Mouse (Mus musculus): Measurements from ENCODE around the gene Txndc15. TPM values are rescaled to one million over a fixed set of nuclear protein-coding genes. Genes with fewer than 3 reads are reported as not detected.
A peak's percentile ranks its signal among the peaks of the same experiment; 100 is the strongest.

Txndc15 gene
- 91.8 and 92.4 TPM in 2 replicates for polyA plus RNA-seq (2015; fragmentation: Nextera tagmentation; extraction: Ambion mirVana)

DNA sequence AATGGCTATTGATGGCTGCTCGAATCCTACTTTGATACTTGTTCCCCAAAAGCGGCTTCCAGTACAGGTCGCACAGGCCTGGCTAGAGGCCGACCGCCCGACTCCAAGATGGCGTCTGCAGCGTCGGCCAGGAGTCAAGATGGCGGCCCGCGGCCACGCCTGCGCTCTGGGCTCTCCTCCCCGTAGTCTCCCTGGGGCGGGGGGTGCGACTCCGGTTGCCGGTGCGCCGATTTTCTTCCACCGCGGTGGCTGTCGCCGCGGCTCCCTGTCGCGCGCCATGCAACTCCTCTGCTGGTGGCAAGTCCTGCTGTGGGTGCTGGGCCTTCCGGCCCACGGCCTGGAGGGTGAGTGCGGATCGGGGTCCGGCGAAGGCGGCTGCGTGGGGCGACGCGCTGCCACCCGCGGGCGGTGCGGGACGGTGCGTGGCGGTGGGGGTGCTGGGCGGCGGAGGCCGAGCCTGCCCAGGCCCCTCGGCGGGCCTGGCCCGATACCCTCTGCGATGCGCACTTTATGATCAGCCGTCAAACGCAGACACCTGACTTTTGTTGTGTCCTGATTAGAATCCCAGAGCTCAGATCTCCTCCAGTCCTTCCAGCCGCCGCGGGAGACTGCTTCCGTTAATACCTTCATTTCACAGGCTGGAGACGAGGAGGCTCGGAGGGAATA is at the start of gene Txndc15:
TSS of gene Txndc15 (plus strand) at position 150 of the 666 bp plus-strand sequence.
- H3K4me1 ChIP-seq = peaks cover 7% of the 10 kb centered on the region
- H3K9ac ChIP-seq = peak within 1 kb of the TSS; percentile 93
- no peaks in the 10 kb centered on the region for H3K27me3 ChIP-seq
- ATAC-seq (replicated peaks; ENCODE audit: low FRiP score) = peak; percentile 94
- 1% methylated on average over 62 of the region's 63 CpGs for WGBS
- peak within 1 kb of the TSS; percentile 80 for H3K27ac ChIP-seq
- H3K9me3 ChIP-seq (replicated peaks) = no peaks in the 10 kb centered on the region
- peak within 1 kb of the TSS; percentile 61 for H3K4me2 ChIP-seq
- peak within 1 kb of the TSS; percentile 84 for H3K4me3 ChIP-seq (replicated peaks)
- H3K36me3 ChIP-seq = peaks cover 19% of the 10 kb centered on the region

DNA sequence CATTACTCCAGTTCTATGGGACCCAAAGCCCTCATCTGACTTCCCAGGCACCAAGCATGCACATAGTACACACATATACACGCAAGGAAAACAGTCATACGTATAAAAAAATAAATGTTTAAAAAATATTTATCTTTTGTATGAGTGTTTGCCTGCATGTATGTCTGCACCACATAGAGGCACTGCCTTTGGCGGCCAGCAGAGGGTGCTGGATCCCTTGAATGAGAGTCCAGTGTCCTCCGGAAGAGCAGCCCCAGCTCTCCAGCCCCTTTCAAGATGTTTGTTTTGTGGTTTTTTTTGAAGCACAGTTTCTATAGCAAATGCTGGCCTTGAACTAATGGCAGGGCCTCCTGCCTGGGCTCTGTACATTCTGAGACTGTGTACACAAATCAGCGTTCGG is 45.9 kb upstream of the Txndc15 start:
- H3K9me3 ChIP-seq (replicated peaks) = no peaks in the 10 kb centered on the region
- peaks cover 95% of the 10 kb centered on the region for H3K36me3 ChIP-seq
- ATAC-seq (replicated peaks; ENCODE audit: low FRiP score) = no peak
- H3K4me2 ChIP-seq = no peak overlapping the region
- H3K27me3 ChIP-seq = no peaks in the 10 kb centered on the region
- no peak overlapping the region for H3K9ac ChIP-seq
- WGBS = 92% methylated on average over 6 of the region's 6 CpGs
- H3K27ac ChIP-seq = no peak overlapping the region
- no peak overlapping the region for H3K4me3 ChIP-seq (replicated peaks)
- no peaks in the 10 kb centered on the region for H3K4me1 ChIP-seq

- H3K36me3 ChIP-seq = peaks cover 93% of the 10 kb centered on the region
- H3K27ac ChIP-seq = no peak overlapping the region
- no peak overlapping the region for H3K4me3 ChIP-seq (replicated peaks)
- no peak overlapping the region for H3K9ac ChIP-seq
- H3K9me3 ChIP-seq (replicated peaks) = no peaks in the 10 kb centered on the region
- 90% methylated on average over 6 of the region's 6 CpGs for WGBS
- no peaks in the 10 kb centered on the region for H3K27me3 ChIP-seq
- no peak overlapping the region for H3K4me2 ChIP-seq
- no peak for ATAC-seq (replicated peaks; ENCODE audit: low FRiP score)
- H3K4me1 ChIP-seq = no peaks in the 10 kb centered on the region
These were observed 41.7 kb upstream of the Txndc15 start for GRCm38 (mm10) chr13:55672711-55673110.

- no peaks in the 10 kb centered on the region for H3K27me3 ChIP-seq
- WGBS = 64% methylated on average over 8 of the region's 8 CpGs
These were observed 37.1 kb upstream of the Txndc15 start for GRCm38 (mm10) chr13:55677364-55677763.

DNA sequence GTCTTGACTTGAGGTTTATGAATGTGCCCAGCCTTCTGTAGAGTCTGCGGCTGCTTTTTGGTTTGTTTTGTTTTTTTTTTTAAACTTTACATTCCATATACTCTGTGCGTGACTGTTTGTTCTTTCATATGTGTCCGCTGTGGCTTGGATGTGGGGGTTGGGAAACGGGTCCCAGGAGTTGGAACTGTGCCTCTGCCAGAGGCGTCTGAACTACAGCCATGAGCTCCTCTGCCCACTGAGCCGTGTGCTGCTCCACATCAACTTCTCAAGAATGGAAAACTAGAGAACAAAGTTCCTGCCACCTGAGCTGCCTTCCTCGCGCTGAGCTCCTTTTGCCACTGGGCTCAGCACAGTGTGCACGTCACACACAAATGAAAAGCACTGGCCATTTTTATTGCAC is 32.2 kb upstream of the Txndc15 start:
- H3K4me1 ChIP-seq = no peaks in the 10 kb centered on the region
- no peak overlapping the region for H3K4me3 ChIP-seq (replicated peaks)
- no peak overlapping the region for H3K9ac ChIP-seq
- no peaks in the 10 kb centered on the region for H3K9me3 ChIP-seq (replicated peaks)
- no peaks in the 10 kb centered on the region for H3K27me3 ChIP-seq
- no peak for ATAC-seq (replicated peaks; ENCODE audit: low FRiP score)
- no peak overlapping the region for H3K4me2 ChIP-seq
- WGBS = 83% methylated on average over 9 of the region's 9 CpGs
- no peak overlapping the region for H3K27ac ChIP-seq
- H3K36me3 ChIP-seq = peaks cover 51% of the 10 kb centered on the region

More at GRCm38 (mm10) chr13:55677364-55677763, 37.1 kb upstream of the Txndc15 start:
- H3K9me3 ChIP-seq (replicated peaks) = no peaks in the 10 kb centered on the region
- H3K27ac ChIP-seq = no peak overlapping the region
- H3K4me3 ChIP-seq (replicated peaks) = no peak overlapping the region
- no peak overlapping the region for H3K9ac ChIP-seq
- peaks cover 94% of the 10 kb centered on the region for H3K36me3 ChIP-seq
- H3K4me1 ChIP-seq = no peaks in the 10 kb centered on the region
- no peak overlapping the region for H3K4me2 ChIP-seq
- ATAC-seq (replicated peaks; ENCODE audit: low FRiP score) = no peak

DNA sequence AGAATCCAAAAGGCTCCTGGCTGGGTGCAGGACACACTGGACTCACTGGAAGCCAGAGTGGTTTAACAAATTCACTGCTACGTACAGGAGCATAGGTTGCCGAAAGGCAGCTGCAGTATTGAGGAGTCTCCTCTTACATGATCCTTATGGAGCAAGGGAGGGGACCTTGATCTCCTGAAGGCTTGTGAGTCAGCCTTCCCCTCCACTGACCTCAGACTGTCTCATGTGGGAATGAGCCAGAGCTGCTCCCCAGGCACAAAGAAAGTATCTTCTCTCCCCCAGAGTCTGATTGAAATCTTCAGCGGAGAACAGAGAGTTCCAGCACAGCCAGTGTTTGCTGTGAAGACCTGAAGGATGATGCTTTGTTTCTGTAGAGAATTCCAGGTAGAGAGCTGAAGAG is 30.9 kb upstream of the Txndc15 start:
- 87% methylated on average over 3 of the region's 3 CpGs for WGBS
- Histone ChIP-seq H3K9ac (no peak overlapping the region), H3K36me3 (peaks cover 37% of the 10 kb centered on the region), H3K4me1 (no peaks in the 10 kb centered on the region), H3K4me3 (replicated peaks) (no peak overlapping the region), H3K4me2 (no peak overlapping the region), H3K9me3 (replicated peaks) (no peaks in the 10 kb centered on the region), H3K27me3 (no peaks in the 10 kb centered on the region), H3K27ac (no peak overlapping the region)
- no peak for ATAC-seq (replicated peaks; ENCODE audit: low FRiP score)

GRCm38 (mm10) chr13:55686107-55686633 is 28.3 kb upstream of the Txndc15 start:
- ATAC-seq (replicated peaks; ENCODE audit: low FRiP score) = no peak
- WGBS = 69% methylated on average over 9 of the region's 9 CpGs
- Histone ChIP-seq H3K27ac (no peak overlapping the region), H3K4me1 (no peaks in the 10 kb centered on the region), H3K4me2 (no peak overlapping the region), H3K9ac (no peak overlapping the region), H3K27me3 (no peaks in the 10 kb centered on the region), H3K36me3 (peaks cover 12% of the 10 kb centered on the region; the same call in 1 of the 2 replicates), H3K4me3 (replicated peaks) (no peak overlapping the region), H3K9me3 (replicated peaks) (no peaks in the 10 kb centered on the region)

GRCm38 (mm10) chr13:55687927-55688602 is 26.4 kb upstream of the Txndc15 start:
- H3K27ac ChIP-seq = no peak overlapping the region
- no peaks in the 10 kb centered on the region for H3K9me3 ChIP-seq (replicated peaks)
- H3K27me3 ChIP-seq = no peaks in the 10 kb centered on the region
- WGBS = 38% methylated on average over 4 of the region's 4 CpGs
- ATAC-seq (replicated peaks; ENCODE audit: low FRiP score) = no peak
- H3K36me3 ChIP-seq = no peaks in the 10 kb centered on the region
- H3K4me3 ChIP-seq (replicated peaks) = no peak overlapping the region
- H3K9ac ChIP-seq = no peak overlapping the region
- H3K4me1 ChIP-seq = peaks cover 5% of the 10 kb centered on the region; the same call in 1 of the 2 replicates
- no peak overlapping the region for H3K4me2 ChIP-seq

GRCm38 (mm10) chr13:55692535-55693242 is 21.8 kb upstream of the Txndc15 start, which contains the start of gene B230219D22Rik:
TSS of gene B230219D22Rik (plus strand) at chr13:55693124.
- Histone ChIP-seq H3K4me3 (replicated peaks) (peak within 1 kb of the TSS; percentile 73), H3K9ac (peak within 1 kb of the TSS; percentile 99), H3K4me1 (peaks cover 22% of the 10 kb centered on the region), H3K27ac (peak within 1 kb of the TSS; percentile 98), H3K4me2 (peak within 1 kb of the TSS; percentile 74), H3K27me3 (no peaks in the 10 kb centered on the region), H3K9me3 (replicated peaks) (no peaks in the 10 kb centered on the region), H3K36me3 (0 out of 2 replicates have a peak, but pooled peaks cover 3% of the 10 kb centered on the region)
- 1% methylated on average over 51 of the region's 51 CpGs for WGBS
- peak; percentile 98 for ATAC-seq (replicated peaks; ENCODE audit: low FRiP score)

DNA sequence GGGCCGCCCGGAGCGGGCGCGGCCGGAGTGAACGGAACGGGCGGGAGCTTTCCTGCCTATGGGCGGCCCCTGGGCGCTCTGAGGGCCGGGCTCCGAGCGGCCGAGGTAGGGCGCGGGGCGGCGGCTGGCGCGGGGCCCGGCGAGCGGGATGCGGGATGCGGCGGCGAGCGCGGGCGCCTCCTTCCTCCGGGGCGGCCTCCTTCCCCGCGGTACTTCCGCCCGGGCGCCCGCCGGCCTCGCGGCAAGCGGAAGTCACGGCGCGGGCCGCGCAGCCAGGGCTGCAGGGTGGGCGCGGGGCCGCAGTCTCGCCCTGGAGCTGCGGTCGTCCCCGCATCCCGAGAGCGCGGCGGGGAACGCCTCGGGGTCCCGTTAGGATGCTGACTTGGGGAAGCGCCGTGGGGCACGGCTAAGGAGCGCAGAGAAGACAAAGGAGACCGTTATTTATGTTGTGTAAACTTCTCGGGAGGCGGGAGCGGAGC is 21.2 kb upstream of the Txndc15 start:
- peaks cover 22% of the 10 kb centered on the region for H3K4me1 ChIP-seq
- peak overlapping the region; percentile 98 for H3K27ac ChIP-seq
- peak overlapping the region; percentile 73 for H3K4me3 ChIP-seq (replicated peaks)
- no peaks in the 10 kb centered on the region for H3K9me3 ChIP-seq (replicated peaks)
- under 1% methylated on average over 68 of the region's 70 CpGs for WGBS
- H3K4me2 ChIP-seq = peak overlapping the region; percentile 74
- H3K36me3 ChIP-seq = peaks cover 6% of the 10 kb centered on the region
- no peaks in the 10 kb centered on the region for H3K27me3 ChIP-seq
- peak overlapping the region; percentile 99 for H3K9ac ChIP-seq
- ATAC-seq (replicated peaks; ENCODE audit: low FRiP score) = peak; percentile 84

DNA sequence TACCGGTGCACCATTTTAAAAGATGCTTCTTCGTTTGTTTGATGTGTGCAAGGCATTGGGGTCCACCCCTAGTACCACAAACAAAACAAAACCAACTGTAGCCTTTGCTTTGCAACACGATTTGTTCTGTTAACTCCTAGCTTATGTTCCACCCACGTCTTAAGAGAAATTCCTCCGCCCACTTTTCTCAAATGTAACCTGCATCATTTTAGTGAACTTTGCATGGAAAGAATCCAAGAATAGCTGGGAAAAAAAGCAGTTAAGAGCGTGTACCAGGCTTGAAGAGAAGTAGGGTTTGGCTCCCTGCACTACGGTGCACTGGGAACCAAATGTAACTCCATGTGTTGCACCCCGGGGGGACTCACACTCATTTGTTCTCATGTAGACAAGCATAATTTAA is 20.3 kb upstream of the Txndc15 start:
- Histone ChIP-seq H3K9me3 (replicated peaks) (no peaks in the 10 kb centered on the region), H3K27ac (peak overlapping the region; percentile 98; the same call in 1 of the 2 replicates), H3K9ac (peak overlapping the region; percentile 99), H3K4me1 (peaks cover 22% of the 10 kb centered on the region), H3K4me2 (peak overlapping the region; percentile 74), H3K36me3 (peaks cover 14% of the 10 kb centered on the region), H3K4me3 (replicated peaks) (peak overlapping the region; percentile 73), H3K27me3 (no peaks in the 10 kb centered on the region)
- WGBS = 10% methylated on average over 8 of the region's 8 CpGs
- no peak for ATAC-seq (replicated peaks; ENCODE audit: low FRiP score)
